Mouse (Mus musculus) fibroblast of lung, adult 2 months (primary cell): ENCODE data around the gene Ercc1.

Experiments
- DNase-seq: peaks from one replicate; pipeline ENCODE4 v3.0.0-alpha.2; 2011; ENCODE audit warnings: low read depth

The Ercc1 gene

GRCm38 (mm10) chr7:19369823-19370425 is 25.3 kb downstream of the Ercc1 start:
- no peak for DNase-seq

DNA sequence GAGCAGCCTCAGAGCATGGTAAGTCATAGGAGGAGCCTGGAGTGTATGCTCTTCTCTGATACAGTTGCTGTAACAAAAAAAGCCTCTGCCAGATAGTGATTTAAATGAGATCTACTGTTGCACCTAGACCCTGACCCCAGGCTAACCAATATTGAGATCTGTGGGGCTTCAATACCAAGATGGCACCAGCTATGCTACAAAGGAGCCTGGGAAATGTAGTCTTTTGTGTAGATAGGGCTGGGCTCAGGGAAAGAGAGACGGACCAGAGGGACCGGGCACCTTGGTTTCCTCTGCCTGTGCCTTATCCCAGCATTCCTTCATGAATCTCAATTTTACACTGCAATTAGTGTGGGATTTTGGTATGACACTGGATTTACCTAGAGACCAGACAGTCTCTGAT is 28.8 kb downstream of the Ercc1 start:
- no peak for DNase-seq

DNA sequence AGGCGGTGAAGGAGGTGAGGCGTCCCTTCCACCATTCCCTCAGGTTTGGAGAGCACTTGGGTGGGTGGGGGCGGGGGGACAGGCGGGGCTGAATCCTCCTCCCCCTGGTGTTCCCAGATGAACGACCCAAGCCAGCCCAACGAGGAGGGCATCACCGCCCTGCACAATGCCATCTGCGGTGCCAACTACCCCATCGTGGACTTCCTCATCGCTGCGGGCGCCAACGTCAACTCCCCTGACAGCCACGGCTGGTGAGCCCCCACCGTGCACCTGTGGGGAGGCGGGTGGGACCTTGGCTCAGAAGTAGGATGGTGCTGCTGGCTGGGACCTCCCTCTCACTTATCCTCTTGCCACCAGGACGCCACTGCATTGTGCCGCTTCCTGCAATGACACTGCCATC is 30.8 kb downstream of the Ercc1 start:
- DNase-seq, result no peak

DNA sequence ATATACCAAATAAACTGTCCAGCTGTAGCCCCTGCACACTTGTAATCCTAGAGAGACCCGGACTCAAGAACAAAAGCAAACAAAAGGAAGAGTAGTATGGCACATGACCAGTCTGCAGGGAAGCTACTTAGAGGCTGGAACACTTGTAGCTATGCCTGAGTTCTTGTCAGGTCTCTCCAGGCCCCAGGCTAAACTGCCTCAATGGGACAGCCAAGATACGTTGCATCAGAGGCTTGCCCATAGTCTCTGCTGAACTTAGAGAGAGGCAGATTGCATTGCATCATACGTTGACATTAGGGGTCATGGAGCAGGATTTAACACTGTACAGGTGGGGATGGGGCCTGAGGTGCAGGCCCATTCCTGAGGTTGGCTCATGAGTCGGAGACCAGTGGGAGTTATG is 31.4 kb downstream of the Ercc1 start:
- DNase-seq, result no peak

- no peak for DNase-seq
These were observed 33.5 kb downstream of the Ercc1 start for GRCm38 (mm10) chr7:19378049-19378448.

GRCm38 (mm10) chr7:19381377-19382165 is 37.0 kb downstream of the Ercc1 start, which contains the start of gene Ercc2:
Gene Ercc2, plus strand, starts transcription at chr7:19382010.
- DNase-seq, result peak; percentile 98

DNA sequence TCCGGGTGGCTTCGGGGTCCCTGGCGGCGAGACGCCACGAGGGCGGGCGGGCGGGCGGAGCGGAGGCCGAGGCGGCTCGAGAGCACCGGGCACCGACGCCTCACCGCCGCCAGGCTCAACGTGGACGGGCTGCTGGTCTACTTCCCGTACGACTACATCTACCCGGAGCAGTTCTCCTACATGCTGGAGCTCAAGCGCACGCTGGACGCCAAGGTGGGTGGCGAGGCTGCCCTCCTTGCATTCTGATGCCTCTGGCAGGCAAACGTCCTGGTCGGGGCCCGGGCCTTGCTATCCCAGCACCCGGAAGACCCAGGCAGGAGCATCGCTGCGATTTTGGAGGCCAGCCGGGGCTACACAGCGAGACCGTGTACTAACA is 37.6 kb downstream of the Ercc1 start:
- DNase-seq, result no peak

GRCm38 (mm10) chr7:19383708-19384107 is 39.1 kb downstream of the Ercc1 start:
- DNase-seq, result no peak

- DNase-seq, result no peak
These were observed 44.3 kb downstream of the Ercc1 start for GRCm38 (mm10) chr7:19388699-19389413.

DNA sequence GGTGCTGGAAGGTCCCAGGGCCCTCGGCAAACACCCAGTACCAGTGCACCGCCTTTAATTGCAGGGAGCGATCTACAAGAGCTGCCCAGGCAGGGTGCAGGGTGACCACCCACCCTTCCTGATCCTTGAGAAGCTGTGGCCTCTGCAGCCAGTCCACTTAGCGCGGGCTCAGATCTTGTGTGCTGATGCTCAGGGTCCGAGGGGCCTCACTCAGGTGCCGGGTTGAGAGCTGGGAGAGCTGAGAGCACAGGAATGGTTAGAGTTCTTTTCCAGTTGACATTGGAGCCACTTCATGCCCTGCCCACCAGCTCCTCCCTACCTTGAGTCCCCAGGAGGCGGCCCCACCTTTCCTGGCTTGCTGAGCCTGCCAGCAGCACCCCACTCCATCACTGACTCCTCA is 49.9 kb downstream of the Ercc1 start:
- DNase-seq, result no peak

DNA sequence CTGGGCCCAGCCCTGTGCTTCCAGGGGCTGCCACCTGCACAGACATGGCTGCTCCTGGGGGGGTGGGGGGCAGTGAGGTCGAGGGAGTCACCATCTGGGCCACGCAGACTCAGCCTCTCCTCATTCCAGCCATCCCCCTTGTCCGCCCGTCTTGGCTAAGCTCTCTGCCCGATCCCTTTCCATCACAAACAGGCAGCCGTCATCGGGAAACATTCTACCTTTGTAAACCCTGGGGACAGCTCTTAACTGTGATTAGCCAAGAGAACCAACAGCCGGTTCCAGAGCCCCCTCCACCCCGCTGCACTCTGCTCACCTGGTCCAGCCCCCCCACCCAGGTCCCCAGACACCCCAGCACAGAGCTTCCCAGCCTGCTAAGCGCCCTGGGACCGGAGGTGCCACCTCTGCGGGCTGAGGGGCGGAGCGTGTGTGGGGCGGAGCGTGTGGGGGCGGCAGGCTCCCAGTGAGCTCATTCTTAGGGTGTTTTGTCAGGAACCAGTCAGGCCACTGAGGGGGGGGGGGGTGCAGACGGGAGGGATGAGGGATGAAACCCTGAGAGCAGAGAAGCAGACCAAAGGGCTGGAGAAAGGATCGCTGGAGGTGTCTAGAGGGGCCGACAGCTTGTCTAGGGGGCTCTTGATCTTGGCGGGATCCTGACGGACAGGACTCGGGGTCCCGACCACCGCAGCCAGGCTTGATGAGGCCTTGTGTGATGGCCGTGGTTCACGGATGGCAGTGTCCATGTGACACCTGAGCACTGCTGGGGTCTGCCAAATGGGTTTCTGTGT is 55.1 kb downstream of the Ercc1 start:
- peak; percentile 35 for DNase-seq

DNA sequence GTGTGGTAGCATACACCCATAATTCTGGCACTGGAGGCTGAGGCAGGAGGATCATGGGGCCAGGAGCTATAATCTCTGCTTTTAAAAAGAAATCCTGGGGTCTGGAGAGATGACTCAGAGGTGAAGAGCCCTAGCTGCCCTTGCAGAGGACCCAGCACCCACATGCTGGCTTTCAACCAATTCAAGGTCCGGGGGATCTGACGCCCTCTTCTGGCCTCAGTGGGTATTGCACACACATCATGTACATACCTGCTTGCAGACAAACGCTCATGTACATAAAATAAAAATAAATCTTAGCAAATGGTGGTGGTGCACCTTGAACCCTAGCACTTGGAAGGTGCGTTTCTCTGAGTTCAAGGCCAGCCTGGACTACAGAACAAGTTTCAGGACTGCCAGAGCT is 56.4 kb downstream of the Ercc1 start:
- no peak for DNase-seq

DNA sequence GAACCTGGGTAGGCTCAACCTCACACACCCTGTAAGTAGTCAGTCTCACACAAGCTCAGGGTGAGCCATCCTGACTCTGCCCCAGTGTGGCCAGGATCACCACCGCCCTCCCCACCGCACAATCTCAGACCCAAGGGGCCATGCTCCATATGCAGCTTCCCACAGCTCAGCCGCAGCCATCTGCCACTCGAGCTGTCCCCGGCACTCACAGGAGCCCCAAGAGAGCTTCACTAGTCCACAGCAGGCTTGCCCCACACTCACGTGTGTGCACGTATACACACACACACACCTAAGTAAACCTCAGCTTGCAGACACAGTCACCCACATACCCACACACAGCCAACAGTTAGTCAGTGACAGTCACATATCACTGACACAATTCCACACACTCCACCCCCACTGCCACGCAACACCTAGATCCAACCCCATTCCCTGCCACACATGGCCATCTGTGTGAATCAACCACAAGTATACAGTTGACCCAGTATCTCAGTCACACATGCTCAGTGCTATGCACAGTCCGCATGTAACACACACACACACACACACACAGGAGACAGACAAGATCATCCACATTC is 58.0 kb downstream of the Ercc1 start:
- no peak for DNase-seq

- no peak for DNase-seq
These were observed 59.2 kb downstream of the Ercc1 start, which contains the start of gene Klc3 for GRCm38 (mm10) chr7:19403731-19404296. Gene Klc3, minus strand, starts transcription at chr7:19404104.

- no peak for DNase-seq
These were observed 59.9 kb downstream of the Ercc1 start, which contains the start of gene Ckm for GRCm38 (mm10) chr7:19404476-19404875. Gene Ckm, plus strand, starts transcription at chr7:19404776.

- peak; percentile 36 for DNase-seq
These were observed 60.8 kb downstream of the Ercc1 start for GRCm38 (mm10) chr7:19405417-19405816.
